Mouse (Mus musculus): ENCODE data around the gene Fitm1. TPM values are rescaled to one million over a fixed set of nuclear protein-coding genes. Genes with fewer than 3 reads are reported as not detected.

Gene Fitm1
- polyA plus RNA-seq, 1 experiment from 2014 or later: 4.7 TPM

GRCm38 (mm10) chr14:55578668-55579269 is 3.4 kb downstream of the Fitm1 start:
- peaks cover 16% of the 10 kb centered on the region for H3K4me1 ChIP-seq (replicated peaks; ENCODE audit: control insufficient read depth, insufficient read depth, low read length)
- peaks cover 6% of the 10 kb centered on the region; the same call in 1 of the 2 replicates for H3K36me3 ChIP-seq (ENCODE audit: control insufficient read depth, insufficient read depth, low read length)
- peak overlapping the region; percentile 95 for H3K4me3 ChIP-seq (ENCODE audit: low read length)
- WGBS: 22% methylated on average over 6 of the region's 6 CpGs
- no peaks in the 10 kb centered on the region for H3K9me3 ChIP-seq (ENCODE audit: control insufficient read depth, low read length)
- no peaks in the 10 kb centered on the region for H3K27me3 ChIP-seq (ENCODE audit: control insufficient read depth, insufficient read depth, low read depth, low read length)
- peak overlapping the region; percentile 97 for H3K9ac ChIP-seq (ENCODE audit: low read length)
- peak; percentile 42 for ATAC-seq (ENCODE audit: low read depth)
- peak overlapping the region; percentile 75 for H3K4me2 ChIP-seq (ENCODE audit: low read depth, low read length)
- H3K27ac ChIP-seq (ENCODE audit: low read length): peak overlapping the region; percentile 94

- Histone ChIP-seq H3K4me1 (replicated peaks; ENCODE audit: control insufficient read depth, insufficient read depth, low read length) (peaks cover 16% of the 10 kb centered on the region), H3K4me3 (ENCODE audit: low read length) (no peak overlapping the region), H3K36me3 (ENCODE audit: control insufficient read depth, insufficient read depth, low read length) (peaks cover 6% of the 10 kb centered on the region; the same call in 1 of the 2 replicates), H3K4me2 (ENCODE audit: low read depth, low read length) (no peak overlapping the region), H3K9ac (ENCODE audit: low read length) (no peak overlapping the region), H3K27ac (ENCODE audit: low read length) (no peak overlapping the region), H3K9me3 (ENCODE audit: control insufficient read depth, low read length) (no peaks in the 10 kb centered on the region), H3K27me3 (ENCODE audit: control insufficient read depth, insufficient read depth, low read depth, low read length) (no peaks in the 10 kb centered on the region; the same call in 1 of the 2 replicates)
- 83% methylated on average over 23 of the region's 23 CpGs for whole genome bisulfite sequencing
- no peak for ATAC-seq (ENCODE audit: low read depth)
These were observed 4.4 kb downstream of the Fitm1 start for GRCm38 (mm10) chr14:55579511-55580496.

- Histone ChIP-seq H3K27me3 (ENCODE audit: control insufficient read depth, insufficient read depth, low read depth, low read length) (no peaks in the 10 kb centered on the region; the same call in 1 of the 2 replicates), H3K36me3 (ENCODE audit: control insufficient read depth, insufficient read depth, low read length) (peaks cover 6% of the 10 kb centered on the region; the same call in 1 of the 2 replicates), H3K27ac (ENCODE audit: low read length) (no peak overlapping the region), H3K9ac (ENCODE audit: low read length) (no peak overlapping the region), H3K4me3 (ENCODE audit: low read length) (no peak overlapping the region), H3K4me2 (ENCODE audit: low read depth, low read length) (no peak overlapping the region), H3K9me3 (ENCODE audit: control insufficient read depth, low read length) (no peaks in the 10 kb centered on the region), H3K4me1 (replicated peaks; ENCODE audit: control insufficient read depth, insufficient read depth, low read length) (peaks cover 18% of the 10 kb centered on the region)
- WGBS: 90% methylated on average over 16 of the region's 16 CpGs
- ATAC-seq (ENCODE audit: low read depth): no peak
These were observed 5.3 kb downstream of the Fitm1 start for GRCm38 (mm10) chr14:55580731-55581130.

DNA sequence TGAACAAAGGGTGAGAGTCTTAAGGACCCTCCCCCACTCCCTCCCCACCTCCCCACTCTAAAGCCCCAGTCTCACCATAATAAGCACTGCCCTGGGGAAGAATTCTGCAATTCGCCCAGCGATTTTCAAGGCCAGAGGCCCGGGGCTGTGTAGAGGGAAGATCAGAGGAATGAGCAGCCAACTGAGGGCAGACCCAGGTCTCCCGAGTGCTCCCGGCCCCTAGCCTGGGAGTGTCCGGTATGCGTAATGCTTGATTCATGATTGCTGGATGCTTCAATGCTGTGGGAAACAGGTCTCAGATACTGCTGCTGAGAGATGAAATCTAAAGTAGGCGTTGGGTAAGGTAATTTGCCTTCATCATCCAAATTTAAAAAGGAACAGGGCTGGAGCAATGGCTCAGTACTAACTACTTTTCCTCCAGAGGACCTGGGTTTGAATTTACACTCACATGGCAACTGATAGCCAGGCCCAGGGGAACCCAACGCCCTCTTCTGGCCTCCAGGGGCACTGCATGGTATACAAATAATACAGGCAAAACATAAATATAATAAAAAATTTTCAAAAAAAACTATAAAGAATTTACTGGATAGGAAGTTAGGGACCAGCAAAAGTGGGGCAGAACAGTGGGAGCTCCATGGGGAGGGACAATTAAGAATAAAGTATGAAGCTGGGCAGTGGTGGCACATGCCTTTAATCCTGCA is 6.7 kb downstream of the Fitm1 start:
- WGBS: 74% methylated on average over 9 of the region's 9 CpGs
- H3K27ac ChIP-seq (ENCODE audit: low read length): no peak overlapping the region
- H3K36me3 ChIP-seq (ENCODE audit: control insufficient read depth, insufficient read depth, low read length): peaks cover 6% of the 10 kb centered on the region; the same call in 1 of the 2 replicates
- H3K9ac ChIP-seq (ENCODE audit: low read length): no peak overlapping the region
- H3K4me1 ChIP-seq (replicated peaks; ENCODE audit: control insufficient read depth, insufficient read depth, low read length): peaks cover 14% of the 10 kb centered on the region
- H3K9me3 ChIP-seq (ENCODE audit: control insufficient read depth, low read length): no peaks in the 10 kb centered on the region
- H3K27me3 ChIP-seq (ENCODE audit: control insufficient read depth, insufficient read depth, low read depth, low read length): no peaks in the 10 kb centered on the region; the same call in 1 of the 2 replicates
- no peak overlapping the region for H3K4me2 ChIP-seq (ENCODE audit: low read depth, low read length)
- ATAC-seq (ENCODE audit: low read depth): no peak
- no peak overlapping the region for H3K4me3 ChIP-seq (ENCODE audit: low read length)

- WGBS: 31% methylated on average over 5 of the region's 5 CpGs
- Histone ChIP-seq H3K9ac (ENCODE audit: low read length) (peak overlapping the region; percentile 78), H3K27ac (ENCODE audit: low read length) (no peak overlapping the region), H3K4me1 (replicated peaks; ENCODE audit: control insufficient read depth, insufficient read depth, low read length) (peaks cover 7% of the 10 kb centered on the region), H3K9me3 (ENCODE audit: control insufficient read depth, low read length) (no peaks in the 10 kb centered on the region), H3K36me3 (ENCODE audit: control insufficient read depth, insufficient read depth, low read length) (peaks cover 11% of the 10 kb centered on the region), H3K27me3 (ENCODE audit: control insufficient read depth, insufficient read depth, low read depth, low read length) (no peaks in the 10 kb centered on the region; the same call in 1 of the 2 replicates), H3K4me3 (ENCODE audit: low read length) (peak overlapping the region; percentile 64), H3K4me2 (ENCODE audit: low read depth, low read length) (peak overlapping the region; percentile 83)
- no peak for ATAC-seq (ENCODE audit: low read depth)
These were observed 8.9 kb downstream of the Fitm1 start for GRCm38 (mm10) chr14:55584303-55584701.

DNA sequence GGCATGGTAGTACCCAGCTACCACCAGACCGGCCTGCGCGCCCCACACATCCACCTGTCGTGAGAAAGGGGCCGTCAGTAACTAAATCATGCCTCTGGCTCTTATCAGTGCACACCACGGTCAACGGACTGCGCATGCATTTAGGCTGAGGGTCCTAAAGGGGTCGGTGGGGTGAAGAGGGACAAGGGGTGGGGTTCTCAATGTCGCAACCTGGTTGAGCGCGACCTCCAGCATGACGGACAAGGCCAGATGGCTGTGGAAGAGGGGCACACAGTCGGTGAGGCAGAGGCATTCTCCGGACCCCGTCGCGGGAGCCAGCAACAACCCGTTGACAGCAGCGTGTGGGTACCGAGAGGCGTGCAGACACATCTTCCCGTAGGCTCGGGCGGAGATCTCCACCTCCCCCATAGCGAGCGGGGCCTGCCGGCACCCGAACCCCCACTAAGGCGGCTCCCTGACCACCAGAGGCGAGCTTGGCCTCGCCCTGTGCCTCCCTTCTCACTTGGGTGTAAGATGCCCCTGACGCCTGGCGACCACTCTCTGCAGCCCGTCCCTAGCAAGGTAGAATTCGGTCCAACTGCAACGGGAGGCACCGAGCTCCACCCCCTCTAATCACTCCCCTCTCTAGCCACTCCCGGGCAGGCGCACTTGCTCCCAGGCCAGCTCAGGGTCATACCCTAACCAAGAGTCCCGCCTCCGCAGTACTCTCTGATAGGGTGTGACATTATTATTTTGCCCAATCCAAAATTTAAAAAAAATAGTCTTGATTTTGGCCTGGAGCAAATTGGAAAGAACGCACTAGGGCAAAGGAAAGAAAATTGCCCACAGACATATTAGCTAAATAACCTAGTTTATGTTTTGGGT is 9.5 kb downstream of the Fitm1 start, which contains the start of gene Emc9:
Gene Emc9, minus strand, starts transcription at position 601 of the 864 bp plus-strand sequence.
- Histone ChIP-seq H3K4me1 (replicated peaks; ENCODE audit: control insufficient read depth, insufficient read depth, low read length) (peaks cover 10% of the 10 kb centered on the region), H3K9me3 (ENCODE audit: control insufficient read depth, low read length) (no peaks in the 10 kb centered on the region), H3K9ac (ENCODE audit: low read length) (peak within 1 kb of the TSS; percentile 78), H3K4me2 (ENCODE audit: low read depth, low read length) (peak within 1 kb of the TSS; percentile 83), H3K27ac (ENCODE audit: low read length) (no peak within 1 kb of the TSS), H3K36me3 (ENCODE audit: control insufficient read depth, insufficient read depth, low read length) (peaks cover 11% of the 10 kb centered on the region), H3K4me3 (ENCODE audit: low read length) (peak within 1 kb of the TSS; percentile 64), H3K27me3 (ENCODE audit: control insufficient read depth, insufficient read depth, low read depth, low read length) (no peaks in the 10 kb centered on the region; the same call in 1 of the 2 replicates)
- WGBS: 4% methylated on average over 42 of the region's 43 CpGs
- peak; percentile 80 for ATAC-seq (ENCODE audit: low read depth)

DNA sequence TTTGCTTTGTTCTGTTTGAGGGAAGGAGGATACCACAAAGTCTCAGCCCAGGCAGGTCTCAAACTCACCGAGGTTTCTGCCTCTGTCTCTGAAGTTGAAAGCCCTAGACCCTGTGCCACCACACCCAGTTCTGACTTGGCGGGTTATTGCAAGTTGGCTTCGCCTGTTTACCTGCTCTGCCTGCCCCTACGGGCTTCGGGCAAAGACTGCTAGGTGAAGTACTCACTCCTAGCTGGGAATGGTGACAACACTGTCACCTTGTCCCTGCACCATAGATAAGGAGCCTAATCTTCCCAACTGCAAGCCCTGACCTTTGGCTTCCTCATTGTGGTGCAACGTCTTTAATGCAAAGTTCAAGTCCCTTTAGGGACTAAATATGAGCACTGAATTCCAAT is 10.1 kb downstream of the Fitm1 start:
- no peak overlapping the region for H3K9ac ChIP-seq (ENCODE audit: low read length)
- no peaks in the 10 kb centered on the region for H3K9me3 ChIP-seq (ENCODE audit: control insufficient read depth, low read length)
- peak overlapping the region; percentile 64 for H3K4me3 ChIP-seq (ENCODE audit: low read length)
- H3K36me3 ChIP-seq (ENCODE audit: control insufficient read depth, insufficient read depth, low read length): peaks cover 9% of the 10 kb centered on the region
- H3K27ac ChIP-seq (ENCODE audit: low read length): no peak overlapping the region
- peak overlapping the region; percentile 83 for H3K4me2 ChIP-seq (ENCODE audit: low read depth, low read length)
- 43% methylated on average over 6 of the region's 6 CpGs for WGBS
- peaks cover 13% of the 10 kb centered on the region for H3K4me1 ChIP-seq (replicated peaks; ENCODE audit: control insufficient read depth, insufficient read depth, low read length)
- H3K27me3 ChIP-seq (ENCODE audit: control insufficient read depth, insufficient read depth, low read depth, low read length): no peaks in the 10 kb centered on the region; the same call in 1 of the 2 replicates
- ATAC-seq (ENCODE audit: low read depth): 0 out of 2 replicates have a peak, but pooled peaks have one; percentile 16

DNA sequence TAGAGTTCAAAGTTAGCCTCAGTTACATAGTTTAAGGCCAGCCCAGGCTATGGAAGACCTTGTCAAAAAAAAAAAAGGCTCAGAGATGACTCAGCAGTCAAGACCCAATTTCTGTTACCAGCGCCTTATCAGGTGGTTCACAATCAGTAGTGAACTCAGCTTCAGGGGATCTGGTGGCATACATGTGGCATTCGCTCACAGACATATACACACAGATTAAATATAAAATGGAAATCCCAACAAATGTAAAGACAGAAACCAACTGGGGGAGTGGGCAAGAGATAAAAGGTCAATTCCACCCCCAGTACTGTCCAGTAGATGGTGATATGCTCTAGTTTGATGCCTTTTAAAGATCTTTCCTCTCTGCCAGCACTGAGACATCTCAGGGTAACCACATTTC is 10.7 kb downstream of the Fitm1 start:
- no peak overlapping the region for H3K9ac ChIP-seq (ENCODE audit: low read length)
- H3K27ac ChIP-seq (ENCODE audit: low read length): no peak overlapping the region
- peaks cover 13% of the 10 kb centered on the region for H3K4me1 ChIP-seq (replicated peaks; ENCODE audit: control insufficient read depth, insufficient read depth, low read length)
- WGBS: 88% methylated on average over 2 of the region's 2 CpGs
- H3K4me3 ChIP-seq (ENCODE audit: low read length): no peak overlapping the region
- no peak for ATAC-seq (ENCODE audit: low read depth)
- no peaks in the 10 kb centered on the region for H3K9me3 ChIP-seq (ENCODE audit: control insufficient read depth, low read length)
- H3K36me3 ChIP-seq (ENCODE audit: control insufficient read depth, insufficient read depth, low read length): peaks cover 9% of the 10 kb centered on the region
- H3K4me2 ChIP-seq (ENCODE audit: low read depth, low read length): no peak overlapping the region
- H3K27me3 ChIP-seq (ENCODE audit: control insufficient read depth, insufficient read depth, low read depth, low read length): no peaks in the 10 kb centered on the region; the same call in 1 of the 2 replicates
